Mouse (Mus musculus) kidney, postnatal 0 days (tissue): ENCODE results near the gene 8030411F24Rik. TPM values are rescaled to one million over a fixed set of nuclear protein-coding genes. Genes with fewer than 3 reads are reported as not detected.

ENCODE experiments used
- ATAC-seq: fragments of 200-750 bp; cut with Nextera tagmentation; replicated peaks from 2 replicates; pipeline ENCODE4 v1.8.0; 2017; ENCODE audit warnings: low read depth, moderate number of reproducible peaks, moderate TSS enrichment, moderate library complexity; ENCODE audit not compliant: low FRiP score
- DNase-seq: peaks from one replicate; pipeline ENCODE4 v3.0.0-alpha.2; 2016; ENCODE audit warnings: low spot score
- H3K27ac ChIP-seq: fragments of 300-500 bp; sonication (generic); 2 replicates; pipeline ENCODE4 v1.5.1; 2014; ENCODE audit warnings: mild to moderate bottlenecking
- H3K27me3 ChIP-seq: fragments of 300-500 bp; sonication (generic); 2 replicates; pipeline ENCODE4 v1.6.1; 2014; ENCODE audit warnings: low read length, mixed read lengths; ENCODE audit not compliant: insufficient read depth
- H3K36me3 ChIP-seq: fragments of 300-500 bp; sonication (generic); 2 replicates; pipeline ENCODE4 v1.6.1; 2014; ENCODE audit warnings: low read length, mixed read lengths; ENCODE audit not compliant: insufficient read depth
- H3K4me1 ChIP-seq: fragments of 300-500 bp; sonication (generic); replicated peaks from 2 replicates; pipeline ENCODE4 v1.6.1; 2014; ENCODE audit warnings: antibody characterized with exemption, low read length, mixed read lengths; ENCODE audit not compliant: insufficient read depth
- H3K4me2 ChIP-seq: fragments of 300-500 bp; sonication (generic); 2 replicates; pipeline ENCODE4 v1.6.1; 2014; ENCODE audit warnings: mild to moderate bottlenecking, low read length, moderate library complexity, mixed read lengths
- H3K4me3 ChIP-seq: fragments of 300-500 bp; sonication (generic); replicated peaks from 2 replicates; pipeline ENCODE4 v1.5.1; 2014; ENCODE audit warnings: low read depth, low read length
- H3K9ac ChIP-seq: fragments of 300-500 bp; sonication (generic); 2 replicates; pipeline ENCODE4 v1.6.1; 2014; ENCODE audit warnings: low read depth, low read length
- H3K9me3 ChIP-seq: fragments of 300-500 bp; sonication (generic); replicated peaks from 2 replicates; pipeline ENCODE4 v1.6.1; 2016; ENCODE audit warnings: low read length, inconsistent platforms, mixed read lengths
- CTCF ChIP-seq: IDR thresholded peaks from 2 replicates; pipeline ENCODE4 v1.5.1; 2016; ENCODE audit warnings: antibody characterized with exemption, low read depth, mild to moderate bottlenecking, moderate library complexity
- WGBS: fragments of 180-500 bp; shearing (Covaris S2); extraction: QIAGEN DNeasy Blood & Tissue Kit; methylation state at CpG from one replicate; pipeline ENCODE4 v1.1.7; 2014; 5-methylcytosine and 5-hydroxymethylcytosine counted together
- polyA plus RNA-seq: library from polyadenylated mRNA; unstranded; fragments of >200 nt; fragmentation: Nextera tagmentation; extraction: Ambion mirVana; gene quantifications from 2 replicates; pipeline ENCODE4 v1.2.1, GENCODE M21; 2015

Gene 8030411F24Rik
- polyA plus RNA-seq, 1 experiment from 2014 or later = not detected

DNA sequence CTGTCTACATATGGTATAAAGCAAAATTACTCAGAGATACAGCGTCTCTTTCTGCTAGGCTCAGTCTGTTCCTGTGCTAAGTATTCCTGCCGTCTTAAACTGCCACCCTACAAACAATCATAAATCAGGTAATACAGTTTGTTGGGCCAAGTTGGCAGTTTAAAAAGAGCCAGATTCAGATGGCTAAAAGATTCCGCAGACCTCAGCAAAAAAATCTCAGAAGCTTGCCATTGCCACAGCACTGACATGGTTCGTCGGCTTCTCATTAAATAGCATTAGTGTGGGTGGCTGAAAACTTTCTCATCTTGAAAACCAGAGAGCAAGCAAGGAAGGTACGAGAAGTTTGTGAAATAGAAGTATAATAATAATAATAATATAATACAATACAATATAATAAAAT lies 24.9 kb downstream of the 8030411F24Rik start:
- WGBS = 38% methylated on average over 6 of the region's 6 CpGs
- no peak overlapping the region for H3K4me2 ChIP-seq
- no peak overlapping the region for H3K27ac ChIP-seq
- no peaks in the 10 kb centered on the region for H3K36me3 ChIP-seq
- no peak overlapping the region for H3K4me3 ChIP-seq
- no peaks in the 10 kb centered on the region for H3K27me3 ChIP-seq
- H3K4me1 ChIP-seq = no peaks in the 10 kb centered on the region
- ATAC-seq = no peak
- no peak overlapping the region for H3K9ac ChIP-seq
- peak; percentile 7 for DNase-seq
- H3K9me3 ChIP-seq = no peaks in the 10 kb centered on the region
- TF ChIP-seq CTCF = no peak

DNA sequence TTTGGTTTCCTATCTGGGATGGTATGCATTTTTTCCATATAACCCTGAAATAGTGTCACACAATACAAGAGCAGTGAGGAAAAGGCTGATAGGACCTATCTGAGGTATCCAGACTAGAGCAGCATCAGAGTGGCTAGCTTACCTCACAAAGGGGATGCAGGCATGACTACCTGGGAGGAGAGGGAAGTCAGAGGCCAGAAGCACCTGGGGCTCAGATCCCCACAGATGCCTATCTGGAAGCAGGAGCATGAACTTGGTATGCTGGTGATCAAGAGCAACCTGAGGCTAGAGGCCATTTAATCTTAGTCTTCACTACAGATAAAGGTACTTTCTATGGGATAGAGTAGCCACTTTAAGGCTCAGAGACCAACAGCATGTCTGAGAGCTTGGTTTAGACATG lies 38.1 kb downstream of the 8030411F24Rik start, which contains the start of gene Cst13:
Gene Cst13, plus strand, starts transcription at position 173 of the 400 bp plus-strand sequence.
- no peak within 1 kb of the TSS for H3K27ac ChIP-seq
- no peak within 1 kb of the TSS for H3K4me3 ChIP-seq
- no peaks in the 10 kb centered on the region for H3K4me1 ChIP-seq
- no peak within 1 kb of the TSS for H3K4me2 ChIP-seq
- H3K36me3 ChIP-seq = no peaks in the 10 kb centered on the region
- DNase-seq = no peak
- TF ChIP-seq CTCF = no peak
- no peaks in the 10 kb centered on the region for H3K9me3 ChIP-seq
- ATAC-seq = no peak
- H3K9ac ChIP-seq = no peak within 1 kb of the TSS
- H3K27me3 ChIP-seq = no peaks in the 10 kb centered on the region

DNA sequence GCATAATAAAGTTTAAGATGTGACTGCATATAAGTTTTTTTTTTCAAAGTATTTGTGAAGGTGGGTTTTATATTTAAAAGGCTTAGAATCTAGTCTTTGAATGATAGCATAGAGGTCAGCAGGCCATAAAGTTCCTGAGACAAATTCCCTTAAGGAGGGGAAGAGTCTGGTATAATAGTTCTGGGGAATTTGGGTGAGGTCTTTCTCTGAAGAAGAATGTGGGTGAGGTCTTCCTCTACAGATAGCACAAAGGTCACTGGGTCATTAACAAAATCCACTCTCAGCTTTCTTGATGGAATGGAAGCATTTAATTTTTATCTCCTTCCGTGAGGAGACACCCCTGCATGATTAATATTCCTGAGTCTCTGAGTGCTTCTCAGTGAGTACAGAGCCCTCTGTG lies 44.2 kb downstream of the 8030411F24Rik start:
- H3K4me2 ChIP-seq = no peak overlapping the region
- ATAC-seq (no peak), DNase-seq (no peak)
- no peaks in the 10 kb centered on the region for H3K4me1 ChIP-seq
- no peaks in the 10 kb centered on the region for H3K36me3 ChIP-seq
- no peak for TF ChIP-seq CTCF
- no peak overlapping the region for H3K9ac ChIP-seq
- H3K27me3 ChIP-seq = no peaks in the 10 kb centered on the region
- 62% methylated on average over 1 of the region's 1 CpGs for WGBS
- H3K27ac ChIP-seq = no peak overlapping the region
- H3K4me3 ChIP-seq = no peak overlapping the region
- H3K9me3 ChIP-seq = no peaks in the 10 kb centered on the region

DNA sequence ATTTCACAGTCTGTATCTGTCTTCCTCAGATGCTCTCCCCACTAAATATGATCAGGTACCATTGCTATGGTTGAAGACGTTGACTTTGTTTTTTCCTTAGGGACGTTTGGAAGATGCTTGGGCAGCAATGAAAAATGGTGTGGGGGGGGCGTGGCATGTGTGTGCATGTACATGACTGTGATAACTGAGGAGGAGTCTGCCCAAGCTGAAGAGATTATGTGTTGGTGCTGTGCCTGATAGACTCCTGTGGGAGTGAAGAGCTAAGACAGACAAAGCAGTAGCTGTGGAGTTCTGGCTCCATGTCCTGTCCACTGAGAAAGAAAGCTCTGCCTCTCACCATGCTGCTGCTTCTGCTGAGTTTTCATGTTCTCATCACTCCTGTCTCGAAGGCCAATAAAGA lies 53.1 kb downstream of the 8030411F24Rik start, which contains the start of gene Cst9:
Gene Cst9, plus strand, starts transcription at position 236 of the 400 bp plus-strand sequence.
- H3K4me3 ChIP-seq = no peak within 1 kb of the TSS
- no peak for DNase-seq
- ATAC-seq = no peak

More for the DNA sequence above, 53.1 kb downstream of the 8030411F24Rik start, which contains the start of gene Cst9:
- no peak within 1 kb of the TSS for H3K27ac ChIP-seq
- TF ChIP-seq CTCF = no peak
- H3K27me3 ChIP-seq = no peaks in the 10 kb centered on the region
- no peaks in the 10 kb centered on the region for H3K36me3 ChIP-seq
- H3K4me1 ChIP-seq = no peaks in the 10 kb centered on the region
- H3K9me3 ChIP-seq = no peaks in the 10 kb centered on the region
- 63% methylated on average over 4 of the region's 4 CpGs for WGBS
- H3K9ac ChIP-seq = no peak within 1 kb of the TSS
- H3K4me2 ChIP-seq = no peak within 1 kb of the TSS

Other genes with a start within 250 kb of the 8030411F24Rik start
- 75.3 and 77.2 TPM in 2 replicates for gene Nxt1, start 109.4 kb upstream of the 8030411F24Rik start, polyA plus RNA-seq
- gene Gzf1, start 101.0 kb upstream of the 8030411F24Rik start, polyA plus RNA-seq = 20.0 and 20.5 TPM in 2 replicates
- 1.3 and 1.4 TPM in 2 replicates for gene Napb, start 49.5 kb upstream of the 8030411F24Rik start, polyA plus RNA-seq
- not detected in 2 replicates for gene Cstl1, start 31.7 kb upstream of the 8030411F24Rik start, polyA plus RNA-seq
- not detected in 2 replicates for gene Cst11, start 10.5 kb upstream of the 8030411F24Rik start, polyA plus RNA-seq
- gene Cst12, start 7.4 kb downstream of the 8030411F24Rik start, polyA plus RNA-seq = not detected in 2 replicates
- gene Cst8, start 16.8 kb downstream of the 8030411F24Rik start, polyA plus RNA-seq = not detected in 2 replicates
- not detected in 2 replicates for gene Cst13, start 38.1 kb downstream of the 8030411F24Rik start, polyA plus RNA-seq
- gene Cst9, start 53.1 kb downstream of the 8030411F24Rik start, polyA plus RNA-seq = not detected in 2 replicates
- not detected in 2 replicates for gene 9230104L09Rik, start 83.0 kb downstream of the 8030411F24Rik start, polyA plus RNA-seq
- 545 and 617 TPM in 2 replicates for gene Cst3, start 93.7 kb downstream of the 8030411F24Rik start, polyA plus RNA-seq
- not detected in 2 replicates for gene Gm1330, start 221.2 kb downstream of the 8030411F24Rik start, polyA plus RNA-seq
- not detected in 2 replicates for gene Gm10750, start 235.2 kb downstream of the 8030411F24Rik start, polyA plus RNA-seq